Mouse (Mus musculus): ENCODE data around the gene Palmd. TPM values are rescaled to one million over a fixed set of nuclear protein-coding genes. Genes with fewer than 3 reads are reported as not detected.

Palmd gene
- polyA plus RNA-seq, 1 experiment from 2014 or later, result 11.7 TPM

GRCm38 (mm10) chr3:116891436-116892205 is 77.2 kb downstream of the Palmd start:
- Histone ChIP-seq H3K9ac (ENCODE audit: low read length) (no peak overlapping the region), H3K27ac (ENCODE audit: low read length) (no peak overlapping the region), H3K4me1 (replicated peaks; ENCODE audit: control insufficient read depth, insufficient read depth, low read length) (no peaks in the 10 kb centered on the region), H3K27me3 (ENCODE audit: control insufficient read depth, insufficient read depth, low read depth, low read length) (peaks cover 3% of the 10 kb centered on the region; the same call in 1 of the 2 replicates), H3K9me3 (ENCODE audit: control insufficient read depth, low read length) (no peaks in the 10 kb centered on the region), H3K4me2 (ENCODE audit: low read depth, low read length) (no peak overlapping the region), H3K36me3 (ENCODE audit: control insufficient read depth, insufficient read depth, low read length) (no peaks in the 10 kb centered on the region), H3K4me3 (ENCODE audit: low read length) (no peak overlapping the region)
- 91% methylated on average over 17 of the region's 17 CpGs for WGBS
- ATAC-seq (ENCODE audit: low read depth), result no peak

DNA sequence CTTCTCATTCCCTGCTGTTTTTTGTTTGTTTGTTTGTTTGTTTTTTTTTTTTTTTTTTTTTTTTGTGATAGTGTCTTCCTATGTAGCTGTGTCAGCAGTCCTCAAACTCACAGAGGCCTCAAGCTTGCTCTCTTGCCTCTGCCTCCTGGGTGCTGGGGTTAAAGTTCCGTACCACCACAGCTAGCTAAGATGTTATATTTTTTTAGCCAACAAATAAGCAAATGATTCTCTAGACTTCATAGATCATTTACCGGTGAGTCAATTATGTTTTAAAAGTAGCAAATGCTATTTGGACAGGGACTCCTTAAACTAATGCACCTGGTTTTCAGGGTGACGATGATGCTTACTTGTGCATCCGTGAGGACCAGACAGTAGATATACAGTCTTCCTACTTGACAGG is 78.2 kb downstream of the Palmd start:
- Histone ChIP-seq H3K4me1 (replicated peaks; ENCODE audit: control insufficient read depth, insufficient read depth, low read length) (no peaks in the 10 kb centered on the region), H3K9me3 (ENCODE audit: control insufficient read depth, low read length) (no peaks in the 10 kb centered on the region), H3K4me2 (ENCODE audit: low read depth, low read length) (no peak overlapping the region), H3K27ac (ENCODE audit: low read length) (no peak overlapping the region), H3K36me3 (ENCODE audit: control insufficient read depth, insufficient read depth, low read length) (no peaks in the 10 kb centered on the region), H3K27me3 (ENCODE audit: control insufficient read depth, insufficient read depth, low read depth, low read length) (peaks cover 3% of the 10 kb centered on the region), H3K9ac (ENCODE audit: low read length) (no peak overlapping the region), H3K4me3 (ENCODE audit: low read length) (no peak overlapping the region)
- ATAC-seq (ENCODE audit: low read depth), result no peak
- 93% methylated on average over 4 of the region's 4 CpGs for WGBS

DNA sequence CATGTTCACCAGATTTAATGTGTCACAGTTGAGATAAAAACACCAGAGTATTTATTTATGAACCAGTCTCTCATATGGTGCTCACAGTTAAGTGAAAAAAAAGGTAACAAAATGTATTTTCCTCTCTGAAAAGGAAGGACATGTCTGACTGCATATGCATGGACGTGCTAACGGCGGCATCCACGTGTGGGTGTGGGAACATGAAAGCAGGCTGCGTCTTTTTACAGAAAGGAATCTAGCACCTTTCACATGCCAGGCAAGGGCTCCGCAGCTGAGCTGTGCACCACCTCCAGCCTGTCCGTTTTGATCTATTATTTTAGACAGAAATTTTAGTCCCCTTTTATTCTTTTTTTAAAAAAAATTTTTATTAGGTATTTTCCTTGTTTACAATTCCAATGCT is 79.4 kb downstream of the Palmd start:
- 75% methylated on average over 7 of the region's 7 CpGs for WGBS
- Histone ChIP-seq H3K4me3 (ENCODE audit: low read length) (no peak overlapping the region), H3K4me2 (ENCODE audit: low read depth, low read length) (no peak overlapping the region), H3K27ac (ENCODE audit: low read length) (no peak overlapping the region), H3K4me1 (replicated peaks; ENCODE audit: control insufficient read depth, insufficient read depth, low read length) (no peaks in the 10 kb centered on the region), H3K9ac (ENCODE audit: low read length) (no peak overlapping the region), H3K9me3 (ENCODE audit: control insufficient read depth, low read length) (no peaks in the 10 kb centered on the region), H3K27me3 (ENCODE audit: control insufficient read depth, insufficient read depth, low read depth, low read length) (peaks cover 12% of the 10 kb centered on the region), H3K36me3 (ENCODE audit: control insufficient read depth, insufficient read depth, low read length) (no peaks in the 10 kb centered on the region)
- no peak for ATAC-seq (ENCODE audit: low read depth)

- Histone ChIP-seq H3K9ac (ENCODE audit: low read length) (no peak overlapping the region), H3K27me3 (ENCODE audit: control insufficient read depth, insufficient read depth, low read depth, low read length) (peaks cover 21% of the 10 kb centered on the region), H3K9me3 (ENCODE audit: control insufficient read depth, low read length) (no peaks in the 10 kb centered on the region), H3K4me2 (ENCODE audit: low read depth, low read length) (no peak overlapping the region), H3K27ac (ENCODE audit: low read length) (no peak overlapping the region), H3K36me3 (ENCODE audit: control insufficient read depth, insufficient read depth, low read length) (no peaks in the 10 kb centered on the region), H3K4me3 (ENCODE audit: low read length) (no peak overlapping the region), H3K4me1 (replicated peaks; ENCODE audit: control insufficient read depth, insufficient read depth, low read length) (no peaks in the 10 kb centered on the region)
- ATAC-seq (ENCODE audit: low read depth), result no peak
- WGBS, result 87% methylated on average over 8 of the region's 8 CpGs
Measured at GRCm38 (mm10) chr3:116884941-116885340, 83.8 kb downstream of the Palmd start.

- H3K27me3 ChIP-seq (ENCODE audit: control insufficient read depth, insufficient read depth, low read depth, low read length), result peaks cover 20% of the 10 kb centered on the region
- no peak overlapping the region for H3K9ac ChIP-seq (ENCODE audit: low read length)
- no peak overlapping the region for H3K27ac ChIP-seq (ENCODE audit: low read length)
- H3K4me2 ChIP-seq (ENCODE audit: low read depth, low read length), result no peak overlapping the region
- ATAC-seq (ENCODE audit: low read depth), result peak; percentile 93
- H3K4me1 ChIP-seq (replicated peaks; ENCODE audit: control insufficient read depth, insufficient read depth, low read length), result no peaks in the 10 kb centered on the region
- H3K4me3 ChIP-seq (ENCODE audit: low read length), result no peak overlapping the region
- no peaks in the 10 kb centered on the region for H3K36me3 ChIP-seq (ENCODE audit: control insufficient read depth, insufficient read depth, low read length)
- 62% methylated on average over 14 of the region's 14 CpGs for WGBS
- H3K9me3 ChIP-seq (ENCODE audit: control insufficient read depth, low read length), result no peaks in the 10 kb centered on the region
Measured at GRCm38 (mm10) chr3:116882221-116882960, 86.4 kb downstream of the Palmd start.

DNA sequence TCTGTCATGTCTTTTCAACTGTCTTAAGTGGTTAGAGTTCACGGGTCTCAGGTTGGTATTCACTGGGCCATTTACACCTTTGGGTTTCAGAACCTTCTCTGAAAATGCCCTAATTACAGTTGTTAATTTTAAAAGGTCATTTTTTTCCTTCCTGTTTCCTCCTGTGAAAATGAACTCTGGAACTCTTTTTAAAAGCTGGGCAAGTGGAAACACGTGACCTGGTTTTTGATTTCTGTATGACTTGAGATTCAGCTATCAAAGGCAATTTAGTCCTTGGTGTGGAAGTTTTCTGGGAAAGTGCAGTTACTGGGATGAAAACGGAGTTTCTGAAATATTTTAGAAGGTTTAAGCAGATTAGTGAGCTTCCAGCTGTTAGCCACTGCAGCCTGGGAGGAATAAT is 98.4 kb downstream of the Palmd start:
- H3K9ac ChIP-seq (ENCODE audit: low read length), result no peak overlapping the region
- no peaks in the 10 kb centered on the region for H3K36me3 ChIP-seq (ENCODE audit: control insufficient read depth, insufficient read depth, low read length)
- 63% methylated on average over 3 of the region's 3 CpGs for WGBS
- no peaks in the 10 kb centered on the region for H3K9me3 ChIP-seq (ENCODE audit: control insufficient read depth, low read length)
- no peak overlapping the region for H3K27ac ChIP-seq (ENCODE audit: low read length)
- peaks cover 7% of the 10 kb centered on the region for H3K27me3 ChIP-seq (ENCODE audit: control insufficient read depth, insufficient read depth, low read depth, low read length)
- no peaks in the 10 kb centered on the region for H3K4me1 ChIP-seq (replicated peaks; ENCODE audit: control insufficient read depth, insufficient read depth, low read length)
- H3K4me3 ChIP-seq (ENCODE audit: low read length), result no peak overlapping the region
- no peak for ATAC-seq (ENCODE audit: low read depth)
- no peak overlapping the region for H3K4me2 ChIP-seq (ENCODE audit: low read depth, low read length)

Other genes with a start within 250 kb of the Palmd start
- gene Agl, start 160.8 kb downstream of the Palmd start, polyA plus RNA-seq (2015; fragmentation: Nextera tagmentation; extraction: Ambion mirVana), result 17.6 and 18.3 TPM in 2 replicates
- gene Frrs1, start 109.5 kb downstream of the Palmd start, polyA plus RNA-seq (2015; fragmentation: Nextera tagmentation; extraction: Ambion mirVana), result 7.2 and 7.5 TPM in 2 replicates
- not detected in 2 replicates for gene 4930455H04Rik, start 720 bp downstream of the Palmd start, polyA plus RNA-seq (2015; fragmentation: Nextera tagmentation; extraction: Ambion mirVana)

Measured in lung, embryonic 16.5 days (tissue).